Mouse (Mus musculus): Measurements from ENCODE around the gene Tnfrsf18. TPM values are rescaled to one million over a fixed set of nuclear protein-coding genes. Genes with fewer than 3 reads are reported as not detected.

Gene Tnfrsf18
- polyA plus RNA-seq, 1 experiment from 2014 or later: 1.9 TPM

- Histone ChIP-seq H3K27ac (ENCODE audit: low read depth, low read length) (no peak overlapping the region), H3K36me3 (ENCODE audit: control insufficient read depth, insufficient read depth, low read length) (no peaks in the 10 kb centered on the region; the same call in 1 of the 2 replicates), H3K9me3 (ENCODE audit: control insufficient read depth, low read length) (no peaks in the 10 kb centered on the region), H3K9ac (ENCODE audit: low read length) (no peak overlapping the region), H3K4me1 (replicated peaks; ENCODE audit: control insufficient read depth, insufficient read depth, low read length) (peaks cover 5% of the 10 kb centered on the region), H3K4me2 (ENCODE audit: low read depth, low read length, severe bottlenecking) (no peak overlapping the region), H3K27me3 (ENCODE audit: control insufficient read depth, insufficient read depth, low read length) (no peaks in the 10 kb centered on the region), H3K4me3 (ENCODE audit: low read depth, low read length) (no peak overlapping the region)
- ATAC-seq (replicated peaks; ENCODE audit: low FRiP score) (no peak), DNase-seq (ENCODE audit: low spot score) (no peak)
- WGBS: 92% methylated on average over 7 of the region's 7 CpGs
Observed at GRCm38 (mm10) chr4:156028580-156028979, 2.6 kb downstream of the Tnfrsf18 start.

GRCm38 (mm10) chr4:156030651-156031118 lies 4.7 kb downstream of the Tnfrsf18 start:
- peak overlapping the region; percentile 51 for H3K4me2 ChIP-seq (ENCODE audit: low read depth, low read length, severe bottlenecking)
- H3K9ac ChIP-seq (ENCODE audit: low read length): peak overlapping the region; percentile 59
- no peak overlapping the region for H3K27ac ChIP-seq (ENCODE audit: low read depth, low read length)
- ATAC-seq (replicated peaks; ENCODE audit: low FRiP score) (no peak), DNase-seq (ENCODE audit: low spot score) (no peak)
- 77% methylated on average over 9 of the region's 9 CpGs for WGBS
- peaks cover 5% of the 10 kb centered on the region for H3K4me1 ChIP-seq (replicated peaks; ENCODE audit: control insufficient read depth, insufficient read depth, low read length)
- no peaks in the 10 kb centered on the region for H3K9me3 ChIP-seq (ENCODE audit: control insufficient read depth, low read length)
- H3K27me3 ChIP-seq (ENCODE audit: control insufficient read depth, insufficient read depth, low read length): peaks cover 16% of the 10 kb centered on the region
- H3K4me3 ChIP-seq (ENCODE audit: low read depth, low read length): peak overlapping the region; percentile 40
- no peaks in the 10 kb centered on the region; the same call in 1 of the 2 replicates for H3K36me3 ChIP-seq (ENCODE audit: control insufficient read depth, insufficient read depth, low read length)

GRCm38 (mm10) chr4:156031255-156031592 lies 5.3 kb downstream of the Tnfrsf18 start:
- H3K27me3 ChIP-seq (ENCODE audit: control insufficient read depth, insufficient read depth, low read length): peaks cover 22% of the 10 kb centered on the region
- H3K4me1 ChIP-seq (replicated peaks; ENCODE audit: control insufficient read depth, insufficient read depth, low read length): peaks cover 5% of the 10 kb centered on the region
- 10% methylated on average over 7 of the region's 7 CpGs for WGBS

GRCm38 (mm10) chr4:156031593-156032391 lies 5.8 kb downstream of the Tnfrsf18 start:
- H3K36me3 ChIP-seq (ENCODE audit: control insufficient read depth, insufficient read depth, low read length): no peaks in the 10 kb centered on the region; the same call in 1 of the 2 replicates
- peak overlapping the region; percentile 59 for H3K9ac ChIP-seq (ENCODE audit: low read length)
- peak overlapping the region; percentile 40 for H3K4me3 ChIP-seq (ENCODE audit: low read depth, low read length)
- ATAC-seq (replicated peaks; ENCODE audit: low FRiP score) (peak; percentile 91), DNase-seq (ENCODE audit: low spot score) (peak; percentile 82)
- H3K27me3 ChIP-seq (ENCODE audit: control insufficient read depth, insufficient read depth, low read length): peaks cover 22% of the 10 kb centered on the region
- peak overlapping the region; percentile 84 for H3K27ac ChIP-seq (ENCODE audit: low read depth, low read length)
- 2% methylated on average over 24 of the region's 24 CpGs for WGBS
- peaks cover 5% of the 10 kb centered on the region for H3K4me1 ChIP-seq (replicated peaks; ENCODE audit: control insufficient read depth, insufficient read depth, low read length)
- H3K9me3 ChIP-seq (ENCODE audit: control insufficient read depth, low read length): no peaks in the 10 kb centered on the region
- H3K4me2 ChIP-seq (ENCODE audit: low read depth, low read length, severe bottlenecking): peak overlapping the region; percentile 51

More at GRCm38 (mm10) chr4:156031255-156031592, 5.3 kb downstream of the Tnfrsf18 start:
- Histone ChIP-seq H3K4me2 (ENCODE audit: low read depth, low read length, severe bottlenecking) (peak overlapping the region; percentile 51), H3K36me3 (ENCODE audit: control insufficient read depth, insufficient read depth, low read length) (no peaks in the 10 kb centered on the region; the same call in 1 of the 2 replicates), H3K27ac (ENCODE audit: low read depth, low read length) (no peak overlapping the region), H3K4me3 (ENCODE audit: low read depth, low read length) (peak overlapping the region; percentile 40), H3K9ac (ENCODE audit: low read length) (peak overlapping the region; percentile 59), H3K9me3 (ENCODE audit: control insufficient read depth, low read length) (no peaks in the 10 kb centered on the region)
- DNase-seq (ENCODE audit: low spot score) (no peak), ATAC-seq (replicated peaks; ENCODE audit: low FRiP score) (no peak)

- Histone ChIP-seq H3K4me1 (replicated peaks; ENCODE audit: control insufficient read depth, insufficient read depth, low read length) (peaks cover 5% of the 10 kb centered on the region), H3K4me3 (ENCODE audit: low read depth, low read length) (no peak overlapping the region), H3K9me3 (ENCODE audit: control insufficient read depth, low read length) (no peaks in the 10 kb centered on the region), H3K4me2 (ENCODE audit: low read depth, low read length, severe bottlenecking) (no peak overlapping the region), H3K9ac (ENCODE audit: low read length) (no peak overlapping the region), H3K36me3 (ENCODE audit: control insufficient read depth, insufficient read depth, low read length) (no peaks in the 10 kb centered on the region), H3K27ac (ENCODE audit: low read depth, low read length) (no peak overlapping the region), H3K27me3 (ENCODE audit: control insufficient read depth, insufficient read depth, low read length) (peaks cover 22% of the 10 kb centered on the region)
- WGBS: 85% methylated on average over 4 of the region's 4 CpGs
- DNase-seq (ENCODE audit: low spot score) (no peak), ATAC-seq (replicated peaks; ENCODE audit: low FRiP score) (no peak)
Observed at GRCm38 (mm10) chr4:156032856-156033255, 6.9 kb downstream of the Tnfrsf18 start.

GRCm38 (mm10) chr4:156033476-156034119 lies 7.6 kb downstream of the Tnfrsf18 start:
- no peak for DNase-seq (ENCODE audit: low spot score)
- Histone ChIP-seq H3K27me3 (ENCODE audit: control insufficient read depth, insufficient read depth, low read length) (peaks cover 22% of the 10 kb centered on the region), H3K4me3 (ENCODE audit: low read depth, low read length) (no peak overlapping the region), H3K36me3 (ENCODE audit: control insufficient read depth, insufficient read depth, low read length) (no peaks in the 10 kb centered on the region), H3K9ac (ENCODE audit: low read length) (no peak overlapping the region), H3K4me2 (ENCODE audit: low read depth, low read length, severe bottlenecking) (no peak overlapping the region), H3K9me3 (ENCODE audit: control insufficient read depth, low read length) (no peaks in the 10 kb centered on the region), H3K4me1 (replicated peaks; ENCODE audit: control insufficient read depth, insufficient read depth, low read length) (peaks cover 5% of the 10 kb centered on the region), H3K27ac (ENCODE audit: low read depth, low read length) (no peak overlapping the region)
- 57% methylated on average over 6 of the region's 6 CpGs for WGBS
- ATAC-seq (replicated peaks; ENCODE audit: low FRiP score): no peak

- Histone ChIP-seq H3K27me3 (ENCODE audit: control insufficient read depth, insufficient read depth, low read length) (peaks cover 22% of the 10 kb centered on the region), H3K4me3 (ENCODE audit: low read depth, low read length) (no peak overlapping the region), H3K4me1 (replicated peaks; ENCODE audit: control insufficient read depth, insufficient read depth, low read length) (peaks cover 5% of the 10 kb centered on the region), H3K4me2 (ENCODE audit: low read depth, low read length, severe bottlenecking) (no peak overlapping the region), H3K27ac (ENCODE audit: low read depth, low read length) (no peak overlapping the region), H3K36me3 (ENCODE audit: control insufficient read depth, insufficient read depth, low read length) (no peaks in the 10 kb centered on the region), H3K9me3 (ENCODE audit: control insufficient read depth, low read length) (no peaks in the 10 kb centered on the region), H3K9ac (ENCODE audit: low read length) (no peak overlapping the region)
- no peak for DNase-seq (ENCODE audit: low spot score)
- 49% methylated on average over 4 of the region's 4 CpGs for WGBS
- ATAC-seq (replicated peaks; ENCODE audit: low FRiP score): no peak
Observed at GRCm38 (mm10) chr4:156034301-156034700, 8.3 kb downstream of the Tnfrsf18 start.

GRCm38 (mm10) chr4:156034901-156035300 lies 8.9 kb downstream of the Tnfrsf18 start:
- no peak overlapping the region for H3K9ac ChIP-seq (ENCODE audit: low read length)
- DNase-seq (ENCODE audit: low spot score): no peak
- H3K27me3 ChIP-seq (ENCODE audit: control insufficient read depth, insufficient read depth, low read length): peaks cover 22% of the 10 kb centered on the region
- WGBS: 3% methylated on average over 25 of the region's 25 CpGs
- peaks cover 5% of the 10 kb centered on the region for H3K4me1 ChIP-seq (replicated peaks; ENCODE audit: control insufficient read depth, insufficient read depth, low read length)
- no peak overlapping the region for H3K27ac ChIP-seq (ENCODE audit: low read depth, low read length)
- H3K4me3 ChIP-seq (ENCODE audit: low read depth, low read length): peak overlapping the region; percentile 5; the same call in 1 of the 2 replicates
- no peaks in the 10 kb centered on the region for H3K9me3 ChIP-seq (ENCODE audit: control insufficient read depth, low read length)
- H3K36me3 ChIP-seq (ENCODE audit: control insufficient read depth, insufficient read depth, low read length): no peaks in the 10 kb centered on the region
- no peak for ATAC-seq (replicated peaks; ENCODE audit: low FRiP score)
- H3K4me2 ChIP-seq (ENCODE audit: low read depth, low read length, severe bottlenecking): peak overlapping the region; percentile 29

All from forebrain, embryonic 11.5 days (tissue).